Mouse (Mus musculus): ENCODE data around the gene Sept1. TPM values are rescaled to one million over a fixed set of nuclear protein-coding genes. Genes with fewer than 3 reads are reported as not detected.

Gene Sept1
- total and polyA plus RNA-seq, 3 experiments = 30.6 to 116 TPM; not detected in 1

DNA sequence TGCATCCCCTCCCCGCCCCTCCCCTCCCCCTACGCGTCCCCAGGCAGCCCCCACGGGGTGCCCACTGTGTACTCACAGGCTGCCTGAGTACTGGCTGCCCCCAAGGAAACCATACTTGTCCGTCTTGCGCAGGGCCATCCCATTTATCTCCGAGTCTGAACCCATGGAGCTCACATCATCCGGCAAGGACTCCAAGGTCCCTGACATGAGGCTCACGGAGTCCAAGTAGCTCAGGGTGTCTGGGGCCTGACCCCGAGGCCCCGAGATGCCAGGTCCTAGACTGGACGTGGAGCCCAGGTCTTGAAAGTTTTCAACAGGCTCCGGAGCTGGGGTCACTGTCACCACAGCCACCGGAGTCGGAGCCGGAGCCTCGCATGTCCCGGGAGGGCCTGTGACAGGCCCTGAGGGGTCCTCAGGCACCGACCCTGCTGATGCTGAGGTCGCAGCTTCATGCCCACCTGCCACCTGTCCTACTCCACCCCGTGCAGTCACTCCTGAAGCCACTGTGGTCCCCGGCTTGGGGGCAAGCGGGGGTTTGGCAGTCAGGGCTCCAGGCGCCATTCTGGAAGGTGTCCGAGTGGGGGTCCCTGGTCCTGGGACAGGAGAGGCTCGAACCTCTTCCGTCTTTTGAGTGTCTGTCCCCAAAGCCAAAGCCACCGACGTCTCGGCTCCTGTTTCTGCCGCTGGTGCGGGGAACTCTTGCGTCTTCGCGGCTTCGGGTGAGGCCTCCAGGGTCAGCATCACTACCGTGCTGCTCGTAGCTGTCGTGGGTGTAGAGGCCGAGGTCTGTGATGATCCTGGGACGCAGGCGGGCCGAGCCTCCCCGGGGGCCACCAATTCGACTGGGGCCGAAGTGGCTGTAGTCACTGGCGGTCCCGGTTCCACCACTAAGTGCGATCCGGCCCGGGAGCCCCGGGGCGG lies 25.3 kb downstream of the Sept1 start (continued):
- TF ChIP-seq GABPA (IDR thresholded peaks at IDR 0.05; ENCODE audit: low read depth, low read length) (no peak), E2F4 (IDR thresholded peaks at IDR 0.05; ENCODE audit: borderline replicate concordance, low read depth, low read length) (no peak), TBP (IDR thresholded peaks at IDR 0.05; ENCODE audit: low read depth, low read length) (no peak), NRF1 (IDR thresholded peaks at IDR 0.05; ENCODE audit: insufficient read depth, low read depth, low read length, poor library complexity, severe bottlenecking) (no peak), POLR2AphosphoS2 (IDR thresholded peaks at IDR 0.05; ENCODE audit: low read length) (no peak), SMC3 (IDR thresholded peaks at IDR 0.05; ENCODE audit: low read depth, low read length) (no peak), KAT2A (conservative IDR thresholded peaks at IDR 0.05; ENCODE audit: low read depth, low read length) (no peak)

DNA sequence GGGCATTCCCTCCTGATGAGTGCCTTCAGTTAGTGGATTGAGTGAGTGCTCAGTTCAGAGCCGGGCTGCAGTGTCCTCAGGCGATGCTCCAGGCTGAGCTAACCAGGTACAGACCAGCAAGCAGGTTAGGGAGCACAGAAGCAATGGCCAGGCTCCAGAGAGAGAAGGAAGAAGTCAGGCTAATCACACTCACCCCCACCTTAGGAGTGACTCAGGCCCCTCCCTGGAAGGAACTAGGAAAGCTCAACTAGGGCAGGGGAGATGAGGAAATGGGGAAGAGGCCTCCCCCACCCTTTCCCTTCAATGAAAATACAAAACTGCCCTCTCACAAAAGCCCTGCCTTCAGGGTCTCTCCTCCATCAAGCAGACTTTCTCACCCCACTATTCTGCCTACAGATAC lies 26.3 kb downstream of the Sept1 start:
- H3K9ac ChIP-seq (ENCODE audit: control insufficient read depth, low read depth, low read length, poor library complexity, severe bottlenecking) = peak overlapping the region; percentile 86
- no peaks in the 10 kb centered on the region for H3K27me3 ChIP-seq (ENCODE audit: control insufficient read depth in 1 of 2, insufficient read depth in 2 of 2, low read length in 2 of 2)
- H3K36me3 ChIP-seq (ENCODE audit: control insufficient read depth in 1 of 2, insufficient read depth in 2 of 2, low read length in 2 of 2) = peaks cover 7 to 19% of the 10 kb centered on the region in 2 experiments
- no peaks in the 10 kb centered on the region for H3K9me3 ChIP-seq (replicated peaks; ENCODE audit: insufficient read depth, low read length)
- TF ChIP-seq GABPA (IDR thresholded peaks at IDR 0.05; ENCODE audit: low read depth, low read length) (no peak), SIN3A (IDR thresholded peaks at IDR 0.05; ENCODE audit: low read length) (peak; percentile 41; the same call in 1 of the 2 replicates), MAZ (IDR thresholded peaks at IDR 0.05; ENCODE audit: low read depth, low read length) (0 out of 2 replicates have a peak, but pooled peaks have one; percentile 58), POLR2A (IDR thresholded peaks at IDR 0.05; ENCODE audit: control insufficient read depth in 1 of 2, insufficient read depth in 1 of 2, low read depth in 1 of 2, low read length in 2 of 2, poor library complexity in 1 of 2) (peak in 1 of 2 experiments; percentile 41; a peak in 1 of 4 replicates), USF1 (IDR thresholded peaks at IDR 0.05; ENCODE audit: low read depth, low read length) (no peak), CHD2 (IDR thresholded peaks at IDR 0.05; ENCODE audit: low read length) (no peak), E2F4 (IDR thresholded peaks at IDR 0.05; ENCODE audit: borderline replicate concordance, low read depth, low read length) (no peak), MXI1 (IDR thresholded peaks at IDR 0.05; ENCODE audit: low read depth, low read length) (no peak), ETS1 (IDR thresholded peaks at IDR 0.05; ENCODE audit: low read depth, low read length) (0 out of 2 replicates have a peak, but pooled peaks have one; percentile 18), TAL1 (IDR thresholded peaks at IDR 0.05; ENCODE audit: low read length) (no peak), SMC3 (IDR thresholded peaks at IDR 0.05; ENCODE audit: low read depth, low read length) (no peak), TCF12 (IDR thresholded peaks at IDR 0.05; ENCODE audit: low read depth, low read length) (no peak), MYC (IDR thresholded peaks at IDR 0.05; ENCODE audit: low read depth, low read length) (no peak), JUND (IDR thresholded peaks at IDR 0.05; ENCODE audit: low read depth, low read length) (no peak), KAT2A (conservative IDR thresholded peaks at IDR 0.05; ENCODE audit: low read depth, low read length) (no peak), RAD21 (IDR thresholded peaks at IDR 0.05; ENCODE audit: low read depth, low read length) (no peak), NELFE (IDR thresholded peaks at IDR 0.05; ENCODE audit: low read depth, low read length) (no peak), MYB (IDR thresholded peaks at IDR 0.05; ENCODE audit: low read depth, low read length) (no peak)
- H3K4me3 ChIP-seq (ENCODE audit: control insufficient read depth in 1 of 2, insufficient read depth in 1 of 2, low read depth in 2 of 2, low read length in 2 of 2) = peak overlapping the region; percentile 99
- H3K4me1 ChIP-seq (ENCODE audit: control insufficient read depth in 1 of 2, insufficient read depth in 2 of 2, low read length in 2 of 2) = peaks cover 0 to 21% of the 10 kb centered on the region in 2 experiments; a peak in 3 of 4 replicates
- peak; percentile 78 for DNase-seq (ENCODE audit: low read depth, low spot score)
- H3K27ac ChIP-seq (ENCODE audit: control insufficient read depth, low read depth, low read length) = peak overlapping the region; percentile 77
- H3K79me2 ChIP-seq (ENCODE audit: control insufficient read depth, insufficient read depth, low read length, poor library complexity) = peaks cover 41% of the 10 kb centered on the region

Data from MEL (cell line).